Mouse (Mus musculus) cortical plate, adult 2 months (tissue): ENCODE measurements at regions not wholly inside any gene's neighbourhood (a gene's known extent, or its start where the extent isn't known, plus 50 kb on each side); places are given as distances from the start of the nearest gene placed in this dataset.

Experiments used
- CTCF ChIP-seq: fragments of 200-500 bp; IDR thresholded peaks from 2 replicates; pipeline ENCODE4 v1.5.1; 2011; ENCODE audit warnings: mild to moderate bottlenecking, control low read depth, low read length; ENCODE audit not compliant: insufficient read depth; ENCODE audit errors: extremely low read depth
- POLR2A ChIP-seq: fragments of 200-500 bp; IDR thresholded peaks from 2 replicates; pipeline ENCODE4 v1.6.1; 2011; ENCODE audit warnings: mild to moderate bottlenecking, low read length, control low read depth; ENCODE audit not compliant: insufficient read depth; ENCODE audit errors: extremely low read depth

- TF ChIP-seq POLR2A = no peak
- no peak for TF ChIP-seq CTCF
Measured at GRCm38 (mm10) chr2:166225354-166225753, 69.9 kb upstream of the Sulf2 start.
